Mouse (Mus musculus): ENCODE results near the gene Maml2. TPM values are rescaled to one million over a fixed set of nuclear protein-coding genes. Genes with fewer than 3 reads are reported as not detected.

Maml2 gene
- polyA plus RNA-seq, 1 experiment, result not detected

- 81% methylated on average over 5 of the region's 5 CpGs for WGBS
- Histone ChIP-seq H3K4me3 (ENCODE audit: insufficient read depth, low read depth, low read length) (no peak overlapping the region), H3K27ac (ENCODE audit: insufficient read depth, low read depth, low read length) (no peak overlapping the region), H3K4me1 (ENCODE audit: control insufficient read depth, insufficient read depth, low read length) (no peaks in the 10 kb centered on the region; the same call in 1 of the 2 replicates)
- no peak for TF ChIP-seq CTCF (IDR thresholded peaks at IDR 0.05; ENCODE audit: insufficient read depth, low read depth, low read length)
- no peak for TF ChIP-seq POLR2A (IDR thresholded peaks at IDR 0.05; ENCODE audit: insufficient read depth, low read depth, low read length)
These were observed 324.7 kb downstream of the Maml2 start for GRCm38 (mm10) chr9:13622426-13622825.

GRCm38 (mm10) chr9:13623892-13624422, 326.2 kb downstream of the Maml2 start:
- H3K4me3 ChIP-seq (ENCODE audit: insufficient read depth, low read depth, low read length), result no peak overlapping the region
- H3K4me1 ChIP-seq (ENCODE audit: control insufficient read depth, insufficient read depth, low read length), result no peaks in the 10 kb centered on the region; the same call in 1 of the 2 replicates
- WGBS, result 98% methylated on average over 3 of the region's 3 CpGs
- TF ChIP-seq POLR2A (IDR thresholded peaks at IDR 0.05; ENCODE audit: insufficient read depth, low read depth, low read length) (no peak), CTCF (IDR thresholded peaks at IDR 0.05; ENCODE audit: insufficient read depth, low read depth, low read length) (no peak)
- no peak overlapping the region for H3K27ac ChIP-seq (ENCODE audit: insufficient read depth, low read depth, low read length)

GRCm38 (mm10) chr9:13624780-13625179, 327.0 kb downstream of the Maml2 start:
- no peak overlapping the region for H3K27ac ChIP-seq (ENCODE audit: insufficient read depth, low read depth, low read length)
- TF ChIP-seq CTCF (IDR thresholded peaks at IDR 0.05; ENCODE audit: insufficient read depth, low read depth, low read length), result no peak
- no peak for TF ChIP-seq POLR2A (IDR thresholded peaks at IDR 0.05; ENCODE audit: insufficient read depth, low read depth, low read length)
- WGBS, result 91% methylated on average over 1 of the region's 1 CpGs
- H3K4me1 ChIP-seq (ENCODE audit: control insufficient read depth, insufficient read depth, low read length), result no peaks in the 10 kb centered on the region; the same call in 1 of the 2 replicates
- no peak overlapping the region for H3K4me3 ChIP-seq (ENCODE audit: insufficient read depth, low read depth, low read length)

- no peak overlapping the region for H3K27ac ChIP-seq (ENCODE audit: insufficient read depth, low read depth, low read length)
- TF ChIP-seq POLR2A (IDR thresholded peaks at IDR 0.05; ENCODE audit: insufficient read depth, low read depth, low read length), result no peak
- TF ChIP-seq CTCF (IDR thresholded peaks at IDR 0.05; ENCODE audit: insufficient read depth, low read depth, low read length), result no peak
- WGBS, result 96% methylated on average over 3 of the region's 3 CpGs
These were observed 327.5 kb downstream of the Maml2 start for GRCm38 (mm10) chr9:13625215-13625614.

GRCm38 (mm10) chr9:13626480-13626879, 328.7 kb downstream of the Maml2 start:
- TF ChIP-seq CTCF (IDR thresholded peaks at IDR 0.05; ENCODE audit: insufficient read depth, low read depth, low read length) (no peak), POLR2A (IDR thresholded peaks at IDR 0.05; ENCODE audit: insufficient read depth, low read depth, low read length) (no peak)
- Histone ChIP-seq H3K4me3 (ENCODE audit: insufficient read depth, low read depth, low read length) (no peak overlapping the region), H3K4me1 (ENCODE audit: control insufficient read depth, insufficient read depth, low read length) (no peaks in the 10 kb centered on the region), H3K27ac (ENCODE audit: insufficient read depth, low read depth, low read length) (no peak overlapping the region)
- 63% methylated on average over 3 of the region's 3 CpGs for WGBS

More at GRCm38 (mm10) chr9:13625215-13625614, 327.5 kb downstream of the Maml2 start:
- H3K4me1 ChIP-seq (ENCODE audit: control insufficient read depth, insufficient read depth, low read length), result no peaks in the 10 kb centered on the region; the same call in 1 of the 2 replicates
- no peak overlapping the region for H3K4me3 ChIP-seq (ENCODE audit: insufficient read depth, low read depth, low read length)

- no peak for TF ChIP-seq CTCF (IDR thresholded peaks at IDR 0.05; ENCODE audit: insufficient read depth, low read depth, low read length)
- TF ChIP-seq POLR2A (IDR thresholded peaks at IDR 0.05; ENCODE audit: insufficient read depth, low read depth, low read length), result no peak
- H3K4me1 ChIP-seq (ENCODE audit: control insufficient read depth, insufficient read depth, low read length), result no peaks in the 10 kb centered on the region
- H3K4me3 ChIP-seq (ENCODE audit: insufficient read depth, low read depth, low read length), result no peak overlapping the region
- no peak overlapping the region for H3K27ac ChIP-seq (ENCODE audit: insufficient read depth, low read depth, low read length)
- WGBS, result 68% methylated on average over 1 of the region's 1 CpGs
These were observed 335.6 kb downstream of the Maml2 start for GRCm38 (mm10) chr9:13633371-13633770.

- WGBS, result 53% methylated on average over 3 of the region's 3 CpGs
- Histone ChIP-seq H3K4me1 (ENCODE audit: control insufficient read depth, insufficient read depth, low read length) (no peaks in the 10 kb centered on the region; the same call in 1 of the 2 replicates), H3K27ac (ENCODE audit: insufficient read depth, low read depth, low read length) (no peak overlapping the region), H3K4me3 (ENCODE audit: insufficient read depth, low read depth, low read length) (no peak overlapping the region)
- no peak for TF ChIP-seq POLR2A (IDR thresholded peaks at IDR 0.05; ENCODE audit: insufficient read depth, low read depth, low read length)
- TF ChIP-seq CTCF (IDR thresholded peaks at IDR 0.05; ENCODE audit: insufficient read depth, low read depth, low read length), result no peak
These were observed 341.9 kb downstream of the Maml2 start for GRCm38 (mm10) chr9:13639655-13640054.

- no peak for TF ChIP-seq CTCF (IDR thresholded peaks at IDR 0.05; ENCODE audit: insufficient read depth, low read depth, low read length)
- TF ChIP-seq POLR2A (IDR thresholded peaks at IDR 0.05; ENCODE audit: insufficient read depth, low read depth, low read length), result no peak
- WGBS, result 48% methylated on average over 5 of the region's 5 CpGs
- Histone ChIP-seq H3K4me3 (ENCODE audit: insufficient read depth, low read depth, low read length) (no peak overlapping the region), H3K27ac (ENCODE audit: insufficient read depth, low read depth, low read length) (no peak overlapping the region), H3K4me1 (ENCODE audit: control insufficient read depth, insufficient read depth, low read length) (no peaks in the 10 kb centered on the region; the same call in 1 of the 2 replicates)
These were observed 347.4 kb downstream of the Maml2 start for GRCm38 (mm10) chr9:13645153-13645552.

GRCm38 (mm10) chr9:13651065-13651464, 353.3 kb downstream of the Maml2 start:
- no peaks in the 10 kb centered on the region for H3K4me1 ChIP-seq (ENCODE audit: control insufficient read depth, insufficient read depth, low read length)
- TF ChIP-seq CTCF (IDR thresholded peaks at IDR 0.05; ENCODE audit: insufficient read depth, low read depth, low read length) (no peak), POLR2A (IDR thresholded peaks at IDR 0.05; ENCODE audit: insufficient read depth, low read depth, low read length) (no peak)
- 72% methylated on average over 2 of the region's 2 CpGs for WGBS
- H3K4me3 ChIP-seq (ENCODE audit: insufficient read depth, low read depth, low read length), result no peak overlapping the region
- H3K27ac ChIP-seq (ENCODE audit: insufficient read depth, low read depth, low read length), result no peak overlapping the region
